Mouse (Mus musculus) liver, embryonic 14.5 days (tissue): ENCODE results near the gene Prpf18.

ENCODE experiments used
- CTCF ChIP-seq: IDR thresholded peaks from 2 replicates; pipeline ENCODE4 v1.5.1; 2016; ENCODE audit warnings: antibody characterized with exemption, low read depth, control low read depth
- EP300 ChIP-seq: IDR thresholded peaks from 2 replicates; pipeline ENCODE4 v1.6.1; 2016; ENCODE audit warnings: antibody characterized with exemption, low read depth

GRCm38 (mm10) chr2:4609433-4609832, 42.5 kb downstream of the Prpf18 start:
- TF ChIP-seq CTCF (no peak), EP300 (no peak)
